8 mouse cellular contexts compared by ENCODE assay signal in the genomic region with DNA sequence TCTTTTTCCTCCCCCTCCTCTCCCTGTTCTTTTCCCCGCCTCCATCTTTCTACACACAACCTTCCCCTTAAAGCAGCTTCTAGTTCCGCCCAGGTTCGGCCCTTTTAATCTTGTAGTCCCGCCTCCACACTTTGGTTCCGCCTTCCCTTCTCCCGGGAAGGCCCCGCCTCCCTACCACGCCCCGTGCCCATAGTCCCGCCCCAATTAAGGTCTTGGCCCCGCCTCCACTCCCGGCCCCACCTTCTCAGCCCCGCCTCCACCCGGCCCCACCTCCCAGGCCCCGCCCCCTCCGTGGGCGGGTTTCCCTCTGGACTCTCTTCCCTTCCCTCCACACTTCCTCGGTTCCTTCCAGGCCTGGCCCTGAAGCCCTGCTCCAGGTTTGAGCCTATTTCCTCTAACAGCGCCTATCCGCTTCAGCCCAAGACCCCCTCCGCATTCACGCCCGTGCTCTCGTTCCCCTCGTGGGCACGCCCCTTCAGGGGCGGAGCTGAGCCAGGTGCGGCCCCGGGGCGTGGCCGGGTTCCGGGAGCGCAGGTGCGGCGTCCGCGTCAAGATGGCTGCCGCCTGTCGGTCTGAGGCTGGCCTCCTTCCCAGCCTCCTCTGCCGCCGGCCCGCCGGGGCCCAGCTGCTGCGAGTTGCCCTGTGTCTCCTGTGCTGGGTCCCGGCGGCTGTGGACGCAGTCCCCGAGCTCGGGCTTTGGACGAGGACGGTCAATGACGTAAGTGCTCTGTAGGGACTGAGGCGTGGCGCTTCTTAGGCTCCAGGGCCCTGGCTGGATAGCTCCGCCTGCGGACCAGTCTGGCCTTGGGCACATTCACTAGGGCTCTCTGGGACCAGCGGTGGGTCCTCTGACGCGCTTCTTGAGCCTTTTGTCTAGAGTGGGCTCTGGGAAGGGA. TPM values are rescaled to one million over a fixed set of nuclear protein-coding genes. Genes with fewer than 3 reads are reported as not detected.
A peak's percentile ranks its signal among the peaks of the same experiment; 100 is the strongest.
DNase-seq lines count a peak whose midpoint lies in the region; ATAC-seq lines count a peak whose summit lies in the region.

A gene (plus strand): TSS at position 333 of the 896 bp plus-strand sequence.

- DNase-seq in R1 (ENCODE audit: low read depth, low spot score): peak; percentile 98
- DNase-seq in cerebellum, postnatal 25 days: peak; percentile 99
- peak; percentile 91 to 97 for DNase-seq in frontal cortex, postnatal 25 days (ENCODE audit: low spot score in 2 of 2)
- peak; percentile 97 for DNase-seq in hindbrain, embryonic 14.5 days (ENCODE audit: low spot score)
- DNase-seq in layer of hippocampus, postnatal 36 days: peak; percentile 97 to 98
- DNase-seq in lung, postnatal 36 days: peak; percentile 95
- DNase-seq in retina, postnatal 1 day: peak; percentile 97
- peak; percentile 94 to 96 for DNase-seq in urinary bladder, adult 18-20 months (ENCODE audit: low spot score in 2 of 2)

- H3K4me2 ChIP-seq in hindbrain, embryonic 14.5 days (replicated peaks): peak within 1 kb of the TSS; percentile 78

- H3K4me3 ChIP-seq in hindbrain, embryonic 14.5 days (replicated peaks; ENCODE audit: low read length): peak within 1 kb of the TSS; percentile 81

- WGBS in hindbrain, embryonic 14.5 days: under 1% methylated on average over 52 of the region's 59 CpGs

- no peaks in the 10 kb centered on the region for H3K27me3 ChIP-seq in hindbrain, embryonic 14.5 days (ENCODE audit: control insufficient read depth, insufficient read depth, low read length)

- H3K4me1 ChIP-seq in hindbrain, embryonic 14.5 days (replicated peaks; ENCODE audit: control insufficient read depth, insufficient read depth, low read length): peaks cover 16% of the 10 kb centered on the region; the same call in 1 of the 2 replicates

- no peaks in the 10 kb centered on the region for H3K36me3 ChIP-seq in hindbrain, embryonic 14.5 days (replicated peaks; ENCODE audit: control insufficient read depth, insufficient read depth)

- peak within 1 kb of the TSS; percentile 90 for H3K27ac ChIP-seq in hindbrain, embryonic 14.5 days

- peak within 1 kb of the TSS; percentile 89 for H3K9ac ChIP-seq in hindbrain, embryonic 14.5 days

- peak; percentile 95 for ATAC-seq in hindbrain, embryonic 14.5 days (ENCODE audit: low FRiP score)

- H3K9me3 ChIP-seq in hindbrain, embryonic 14.5 days (ENCODE audit: control insufficient read depth, low read length): no peaks in the 10 kb centered on the region

RNA-seq across cellular contexts. Expression of the gene that starts here (rescaled TPM):
- polyA plus RNA-seq in hindbrain, embryonic 14.5 days (2014; fragmentation: Nextera tagmentation; extraction: Ambion mirVana): 35.6 and 35.9 TPM in 2 replicates
- 10 to 100 TPM; 34.7 to 36.1 TPM for total RNA-seq in layer of hippocampus, postnatal 36 days (2021)

Comparison
In these comparisons a context has a peak if more than half of its experiments do, and no peak if none do; other contexts are left out.
1. Peak in every context shown above with its lines: DNase-seq, ATAC-seq, H3K4me3 ChIP-seq and H3K27ac ChIP-seq.